Mouse (Mus musculus) testis, adult 2 months (tissue): ENCODE results near the gene Laptm4a.

Experiments used
- CTCF ChIP-seq: fragments of 200-500 bp; IDR thresholded peaks from 2 replicates; pipeline ENCODE4 v1.5.1; 2012; ENCODE audit warnings: low read depth, mild to moderate bottlenecking, inconsistent platforms, low read length, moderate library complexity; ENCODE audit not compliant: control insufficient read depth, insufficient read depth, insufficient replicate concordance
- POLR2A ChIP-seq: fragments of 200-500 bp; IDR thresholded peaks from 2 replicates; pipeline ENCODE4 v1.6.1; 2012; ENCODE audit warnings: low read depth, mild to moderate bottlenecking, inconsistent platforms, low read length, moderate library complexity; ENCODE audit not compliant: control insufficient read depth

- TF ChIP-seq CTCF (no peak), POLR2A (no peak)
These were observed 18.0 kb downstream of the Laptm4a start for GRCm38 (mm10) chr12:8939490-8939889.
